Mouse (Mus musculus): ENCODE results near the gene Arhgap9.

DNA sequence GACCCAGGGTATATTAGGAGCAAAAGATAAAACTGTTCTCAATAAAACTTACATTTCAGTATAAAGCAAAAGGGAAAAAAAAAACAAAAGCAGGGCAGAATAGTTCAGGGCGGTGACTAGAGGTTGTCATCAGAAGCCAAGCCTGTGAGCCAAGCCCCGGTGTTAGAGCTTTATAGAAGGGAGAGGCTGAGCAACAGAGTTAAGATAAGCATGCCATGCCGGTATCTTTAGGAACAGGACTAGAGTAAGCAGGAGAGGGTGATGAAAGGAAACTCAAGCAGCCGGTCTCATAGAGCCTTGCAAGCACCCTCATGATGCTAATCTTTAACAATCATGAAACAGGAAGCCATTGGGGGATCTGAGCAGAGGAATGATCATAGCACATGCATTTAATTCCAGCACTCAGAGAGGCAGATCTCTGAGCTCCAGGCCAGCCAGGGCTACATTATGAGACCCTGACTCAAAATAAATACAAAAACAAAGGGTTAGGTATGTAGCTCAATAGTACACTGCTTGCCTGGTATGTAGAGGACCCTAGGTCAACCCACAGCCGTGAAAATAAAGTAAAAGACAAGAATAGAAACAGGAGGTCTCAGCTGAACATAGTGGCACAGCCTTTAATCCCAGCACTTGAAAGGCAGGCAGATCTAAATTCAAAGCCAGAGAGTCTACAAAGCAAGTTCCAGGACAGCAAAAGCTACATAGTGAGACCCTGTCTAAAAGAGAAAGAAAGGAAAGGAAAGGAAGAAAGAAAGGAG, 29.7 kb upstream of the Arhgap9 start:
- no peak for TF ChIP-seq POLR2A (IDR thresholded peaks at IDR 0.05; ENCODE audit: extremely low read depth, insufficient read depth, low read length)
- TF ChIP-seq CTCF (IDR thresholded peaks at IDR 0.05; ENCODE audit: low read depth, low read length): no peak

All from liver, adult 2 months (tissue).